In genomic region chr3:145625546-145625945, GRCm38 (mm10) we compare ENCODE assay signal across 25 mouse cellular contexts.
"Had no signal": no experiment of that assay in that cellular context is flagged by ENCODE, and none has a peak within 500 bp of the region (broad histone marks: within the 10 kb centered on the region; RNA-seq: fewer than 3 reads in every experiment).

No protein-coding gene starts in this region.

- H3K4me2 ChIP-seq: limb, embryonic 13.5 days; liver, embryonic 11.5 days; liver, embryonic 15.5 days; midbrain, embryonic 11.5 days; neural tube, embryonic 12.5 days; neural tube, embryonic 15.5 days had no signal

- H3K4me1 ChIP-seq: limb, embryonic 10.5 days; limb, embryonic 13.5 days; liver, embryonic 15.5 days; megakaryocyte, embryonic 14.5 days had no signal

- H3K36me3 ChIP-seq: limb, embryonic 10.5 days; limb, embryonic 13.5 days; liver, embryonic 15.5 days; neural tube, embryonic 12.5 days; neural tube, embryonic 15.5 days had no signal

- H3K9me3 ChIP-seq: limb, embryonic 10.5 days; limb, embryonic 13.5 days; liver, embryonic 15.5 days; neural tube, embryonic 12.5 days; neural tube, embryonic 15.5 days had no signal

- H3K4me3 ChIP-seq: layer of hippocampus, adult 2 months; limb, embryonic 10.5 days; limb, embryonic 13.5 days; liver, embryonic 15.5 days; megakaryocyte, embryonic 14.5 days; neural tube, embryonic 12.5 days; neural tube, embryonic 15.5 days had no signal

- H3K27ac ChIP-seq: kidney, postnatal 0 days; layer of hippocampus, adult 2 months; limb, embryonic 10.5 days; limb, embryonic 13.5 days; liver, embryonic 15.5 days; neural tube, embryonic 12.5 days; neural tube, embryonic 15.5 days; stomach, postnatal 0 days had no signal

- DNase-seq: kidney, adult 18-20 months; kidney, adult 9 months; kidney, postnatal 25 days; layer of hippocampus, adult 9-11 months; lung, adult 2 months; lung, postnatal 36 days; midbrain, embryonic 14.5 days; right cerebral cortex, adult 18-20 months; right cerebral cortex, postnatal 14 days; right cerebral cortex, postnatal 4 days; thymus, adult 2 months; thymus, postnatal 14 days; thymus, postnatal 4 days had no signal

- H3K9ac ChIP-seq: limb, embryonic 13.5 days; liver, embryonic 15.5 days; neural tube, embryonic 12.5 days; neural tube, embryonic 15.5 days had no signal

- ATAC-seq: lung, postnatal 0 days had no signal

- H3K27me3 ChIP-seq: limb, embryonic 13.5 days; liver, embryonic 15.5 days; neural tube, embryonic 12.5 days; neural tube, embryonic 15.5 days had no signal
